Mouse (Mus musculus): ENCODE results near the gene Tmem274.
"Not testable (repeated sequence)": the region's sequence is repeated elsewhere in the genome, so short reads cannot be mapped to it uniquely, and the experiment has no call there.

GRCm38 (mm10) chr4:149431887-149432286, 45.3 kb upstream of the Tmem274 start:
- TF ChIP-seq CTCF (IDR thresholded peaks at IDR 0.05; ENCODE audit: low read depth, low read length); GATA1 (IDR thresholded peaks at IDR 0.05; ENCODE audit: borderline replicate concordance, low read length): not testable (repeated sequence)
